Mouse (Mus musculus) kidney, embryonic 16.5 days (tissue): Measurements from ENCODE around the gene Ndc1. TPM values are rescaled to one million over a fixed set of nuclear protein-coding genes. Genes with fewer than 3 reads are reported as not detected.

ENCODE experiments used
- microRNA-seq: library from miRNA; unstranded; fragments of <30 nt; microRNA quantifications from one replicate; pipeline ENCODE4, GENCODE M21; 2016
- polyA plus RNA-seq: library from polyadenylated mRNA; unstranded; fragments of >200 nt; fragmentation: Nextera tagmentation; extraction: Ambion mirVana; gene quantifications from 2 replicates; pipeline ENCODE4 v1.2.1, GENCODE M21; 2015

Gene Ndc1
- polyA plus RNA-seq, 1 experiment from 2014 or later: 36.5 TPM

Small RNA genes lying within 50 kb of the gene (microRNA-seq; reads per million reads assigned to microRNA genes)
- not detected for gene Gm24804

Other genes with a start within 250 kb of the Ndc1 start
- 523 and 557 TPM in 2 replicates for gene Tmem59, start 189.4 kb upstream of the Ndc1 start, polyA plus RNA-seq
- gene Tceanc2, start 188.7 kb upstream of the Ndc1 start, polyA plus RNA-seq: 22.1 and 29.7 TPM in 2 replicates
- gene Ldlrad1, start 158.6 kb upstream of the Ndc1 start, polyA plus RNA-seq: not detected in 2 replicates
- gene Lrrc42, start 114.3 kb upstream of the Ndc1 start, polyA plus RNA-seq: 96.2 and 108 TPM in 2 replicates
- gene Hspb11, start 114.2 kb upstream of the Ndc1 start, polyA plus RNA-seq: 32.8 and 34.1 TPM in 2 replicates
- gene Dio1, start 60.6 kb upstream of the Ndc1 start, polyA plus RNA-seq: 0.47 and 0.68 TPM in 2 replicates
- 54.7 and 57.3 TPM in 2 replicates for gene Yipf1, start 53.4 kb upstream of the Ndc1 start, polyA plus RNA-seq
- gene Glis1, start 66.8 kb downstream of the Ndc1 start, polyA plus RNA-seq: 4.6 and 5.1 TPM in 2 replicates